Mouse (Mus musculus) kidney, adult 8-10 months (tissue): Measurements from ENCODE around the gene Gga2.
A peak's percentile ranks its signal among the peaks of the same experiment; 100 is the strongest.

Experiments
- DNase-seq, 2 experiments: peaks; one replicate each; pipeline ENCODE4 v3.0.0; 2022

Gene Gga2

DNA sequence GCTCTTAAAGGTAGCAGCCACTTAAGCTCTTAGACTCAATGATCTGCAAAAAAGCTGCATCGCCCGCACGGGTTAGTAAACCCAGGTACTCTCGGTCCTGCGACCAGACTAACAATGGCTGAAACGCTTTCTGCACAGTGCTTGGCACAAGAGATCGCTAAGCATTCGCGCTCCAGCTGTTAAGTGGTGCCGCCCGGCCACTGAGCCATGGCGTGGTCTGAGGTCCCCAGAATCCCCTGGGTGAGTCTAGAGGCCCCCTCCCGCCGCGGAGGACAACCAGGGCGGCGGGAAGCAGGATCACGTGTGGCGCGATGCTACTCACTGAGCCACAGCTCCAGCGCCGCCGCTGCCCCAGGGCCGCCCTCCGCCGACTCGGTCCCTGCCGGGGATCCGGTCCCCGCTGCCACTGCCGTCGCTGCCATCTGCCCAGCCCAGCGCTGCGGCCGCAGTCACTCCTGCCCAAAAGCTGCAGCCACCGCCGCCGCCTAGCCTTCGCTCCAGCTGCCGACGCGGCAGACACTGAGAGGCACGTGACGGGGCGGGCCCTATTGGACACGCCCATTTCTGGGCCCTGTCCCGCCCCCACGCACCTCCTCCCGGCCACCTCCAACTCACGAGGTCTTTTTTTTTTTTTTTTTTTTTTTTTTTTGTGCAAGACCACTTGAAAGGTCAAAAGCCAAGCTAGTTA lies at the start of gene Gga2:
Gga2 (minus strand) TSS at position 556 of the 688 bp plus-strand sequence.
- peak; percentile 92 for DNase-seq

DNA sequence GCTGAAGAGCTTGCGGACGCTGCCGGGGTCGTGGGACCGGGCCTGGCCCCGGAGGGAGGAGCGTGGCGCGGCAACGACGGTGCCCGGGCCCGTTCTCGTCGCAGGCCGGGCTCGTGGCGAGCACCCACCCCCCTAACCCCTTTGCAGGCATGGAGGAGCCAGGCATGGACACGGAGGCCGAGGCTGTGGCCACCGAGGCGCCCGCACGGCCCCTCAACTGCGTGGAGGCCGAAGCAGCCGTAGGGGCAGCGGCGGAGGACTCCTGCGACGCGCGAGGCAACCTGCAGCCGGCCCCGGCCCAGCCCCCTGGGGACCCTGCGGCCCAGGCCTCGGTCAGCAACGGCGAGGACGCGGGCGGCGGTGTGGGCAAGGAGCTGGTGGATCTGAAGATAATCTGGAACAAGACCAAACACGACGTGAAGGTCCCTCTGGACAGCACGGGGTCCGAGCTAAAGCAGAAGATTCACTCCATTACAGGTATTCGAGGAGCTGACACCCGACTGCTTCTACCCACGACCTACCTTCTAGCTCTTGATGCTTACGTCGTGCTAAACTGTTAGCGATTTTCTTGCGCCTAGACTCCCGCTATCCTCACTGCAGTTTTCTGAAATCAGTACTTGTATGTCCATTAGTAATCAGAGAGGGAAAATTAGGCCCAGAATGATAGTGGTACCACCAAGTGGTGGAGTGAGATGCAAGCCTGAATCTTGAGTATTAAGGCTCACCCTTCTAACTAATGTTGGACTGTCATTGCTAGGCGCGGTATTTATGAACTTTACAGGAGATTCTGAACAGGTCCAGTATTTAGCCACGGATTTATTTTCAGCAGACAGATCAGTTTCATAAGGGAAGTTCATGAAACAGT lies 46.7 kb upstream of the Gga2 start:
- peak; percentile 9 to 20 for DNase-seq

DNA sequence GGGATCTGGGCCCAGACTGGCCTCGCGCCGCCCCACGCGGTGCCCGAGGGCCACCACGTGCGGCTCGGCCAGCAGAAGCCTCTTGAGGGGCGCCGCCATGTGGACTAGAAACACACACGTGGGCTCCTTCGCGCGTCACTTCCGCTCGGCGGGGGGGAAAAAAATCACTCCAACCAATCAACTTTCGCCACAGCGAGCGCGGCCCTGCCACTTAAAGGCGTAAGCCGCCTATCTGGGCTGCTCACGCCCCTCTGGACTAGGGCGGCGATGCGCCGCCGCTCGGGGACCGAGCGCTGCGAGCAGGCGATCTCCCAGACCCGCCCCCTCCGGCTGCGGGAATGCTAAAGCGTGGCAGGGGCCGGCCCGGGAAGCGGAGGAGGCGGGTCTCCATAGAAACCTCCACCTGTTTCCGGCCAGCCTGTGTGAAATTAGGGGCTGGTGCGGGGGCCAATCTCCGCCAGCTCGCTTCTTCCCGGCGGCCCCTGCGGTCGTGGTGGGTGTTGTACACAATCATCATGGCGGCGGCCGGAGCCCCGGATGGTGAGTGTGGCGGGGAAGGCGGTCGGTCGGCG lies 46.0 kb upstream of the Gga2 start, which contains the start of the genes Ubfd1 and Ears2:
Ubfd1 (plus strand) TSS at position 231 of the 572 bp plus-strand sequence.
Ears2 (minus strand) TSS at position 319 of the 572 bp plus-strand sequence.
- DNase-seq: peak; percentile 95 to 97

DNA sequence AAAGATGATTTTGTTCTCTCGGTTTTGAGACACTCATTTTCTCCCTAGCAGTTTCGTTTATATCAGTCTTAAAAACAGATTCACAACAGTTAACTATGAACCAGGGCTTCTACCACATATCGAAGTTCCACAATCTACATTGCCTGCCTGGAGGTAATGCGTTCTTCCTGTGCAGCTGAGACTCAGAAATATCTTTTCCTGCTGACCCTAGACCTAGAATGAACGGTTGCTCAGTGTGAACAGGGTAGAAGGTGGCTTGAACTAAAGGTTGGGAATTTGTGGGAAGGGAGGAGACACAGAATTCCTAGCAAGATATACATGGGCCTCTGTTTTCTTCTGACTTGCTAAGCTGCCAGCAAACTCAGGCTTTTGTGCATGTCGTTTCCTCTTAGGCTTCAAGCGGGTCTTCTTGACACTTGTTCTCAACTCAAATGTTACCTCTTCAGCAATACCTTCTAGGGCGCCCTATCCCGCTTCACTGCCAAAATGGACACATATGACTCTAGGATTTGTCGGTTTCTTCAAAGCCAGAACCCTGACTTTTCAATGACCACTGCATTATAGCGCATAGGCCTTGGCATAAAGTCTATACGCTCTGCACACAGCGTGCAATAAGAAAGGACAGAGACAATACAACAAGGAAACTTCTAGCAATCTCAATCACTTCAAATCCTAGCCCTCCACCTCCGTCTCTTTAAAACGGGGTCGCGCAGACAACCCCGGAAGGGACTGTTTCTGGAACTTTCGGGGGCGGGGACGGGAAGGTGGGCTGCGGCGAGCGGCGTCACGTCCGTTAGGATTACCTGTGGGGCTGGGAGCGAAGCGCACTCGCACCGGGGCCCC lies 45.3 kb upstream of the Gga2 start:
- DNase-seq: no peak

DNA sequence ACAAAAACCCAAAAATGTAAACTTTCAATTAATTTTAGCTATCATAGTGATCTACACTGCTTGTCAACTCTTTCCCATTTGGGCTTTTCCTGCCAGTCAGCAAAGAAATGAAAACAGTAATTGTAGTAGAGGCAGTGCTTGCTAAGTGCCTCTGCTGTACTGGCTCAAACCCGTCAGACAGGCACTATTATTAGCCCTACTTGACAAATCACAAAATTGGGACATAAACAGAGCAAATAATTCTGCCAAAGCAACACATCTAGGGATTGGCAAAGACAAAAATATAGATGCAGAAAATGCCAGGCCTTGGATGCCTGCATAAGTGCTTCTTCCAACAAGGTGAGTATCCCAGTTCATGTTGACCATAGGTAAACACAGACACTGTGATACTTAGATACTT lies 44.6 kb upstream of the Gga2 start:
- DNase-seq: no peak

DNA sequence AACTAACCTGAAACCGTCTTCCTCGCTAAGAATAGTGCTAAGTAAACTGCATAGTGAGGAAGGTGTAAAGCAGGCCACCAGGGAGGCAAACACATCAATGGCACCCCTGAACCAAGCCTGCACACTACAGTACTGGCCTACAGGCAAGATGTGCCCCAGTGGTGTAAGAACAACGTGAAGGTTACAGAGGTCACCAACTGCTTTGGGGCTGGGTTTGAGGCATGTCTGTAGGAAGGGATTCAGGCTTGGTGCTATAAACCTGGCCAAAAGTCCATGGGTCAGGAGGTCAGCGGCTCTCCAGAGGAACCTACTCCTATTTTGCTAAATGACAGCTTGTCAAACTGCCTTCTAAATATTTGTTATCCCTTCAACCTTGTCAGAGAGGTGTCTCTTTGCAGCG lies 35.6 kb upstream of the Gga2 start:
- DNase-seq: no peak

DNA sequence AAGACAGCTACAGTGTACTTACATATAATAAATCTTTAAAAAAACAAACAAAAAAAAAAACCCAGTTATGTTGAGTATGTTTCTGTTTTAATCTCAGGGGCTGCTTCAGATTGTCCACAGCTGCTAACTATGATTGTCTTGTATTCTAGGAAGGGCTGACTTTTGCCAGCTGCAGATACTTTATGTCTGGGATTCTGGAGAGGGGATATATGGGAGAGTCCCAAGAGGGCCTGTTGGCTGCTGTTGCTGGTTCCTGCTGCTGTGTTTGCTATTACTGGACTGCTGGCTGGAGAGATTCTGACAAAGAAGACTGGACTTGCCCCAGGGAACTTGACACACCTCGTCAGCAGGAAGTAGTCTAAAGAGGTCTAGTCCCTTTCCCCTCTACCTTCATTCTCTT lies 29.8 kb upstream of the Gga2 start:
- DNase-seq: no peak

DNA sequence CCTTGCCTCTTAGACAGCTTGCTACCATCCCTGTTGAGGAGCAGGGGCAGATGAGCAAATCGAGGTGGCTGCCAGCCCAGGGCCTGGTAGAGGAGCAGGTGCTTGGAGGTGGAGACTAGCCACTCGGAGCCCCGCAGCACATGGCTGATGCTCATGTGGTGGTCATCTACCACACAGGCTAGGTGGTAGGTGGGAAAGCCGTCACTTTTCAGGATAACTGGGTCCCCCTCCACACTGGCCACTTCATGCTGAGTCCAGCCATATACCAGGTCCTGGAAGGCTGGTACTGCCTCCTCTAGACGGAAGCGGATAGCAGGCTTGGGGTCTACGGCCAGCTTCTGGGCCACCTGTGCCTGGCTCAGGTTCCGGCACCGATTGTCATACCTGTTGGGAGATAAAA lies 27.2 kb upstream of the Gga2 start:
- no peak for DNase-seq

DNA sequence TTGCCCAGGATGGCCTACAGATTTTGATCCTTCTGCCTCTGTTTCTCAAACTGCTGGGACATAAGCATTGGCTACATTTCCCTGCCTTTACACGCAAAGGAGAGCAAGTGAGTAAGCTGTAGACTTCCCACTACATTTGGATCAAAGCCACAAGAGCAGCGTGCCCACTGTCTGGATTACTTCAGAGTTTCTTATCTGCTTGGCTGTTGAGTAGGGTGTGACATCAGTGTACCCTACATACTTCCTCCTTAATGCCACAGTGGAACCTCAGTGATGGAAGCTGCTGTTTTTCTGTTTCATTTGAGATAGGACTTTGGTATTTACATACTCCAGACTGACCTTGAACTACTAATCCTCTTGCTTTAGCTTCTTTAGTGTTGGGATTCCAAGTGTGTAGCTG lies 25.8 kb upstream of the Gga2 start:
- DNase-seq: no peak

DNA sequence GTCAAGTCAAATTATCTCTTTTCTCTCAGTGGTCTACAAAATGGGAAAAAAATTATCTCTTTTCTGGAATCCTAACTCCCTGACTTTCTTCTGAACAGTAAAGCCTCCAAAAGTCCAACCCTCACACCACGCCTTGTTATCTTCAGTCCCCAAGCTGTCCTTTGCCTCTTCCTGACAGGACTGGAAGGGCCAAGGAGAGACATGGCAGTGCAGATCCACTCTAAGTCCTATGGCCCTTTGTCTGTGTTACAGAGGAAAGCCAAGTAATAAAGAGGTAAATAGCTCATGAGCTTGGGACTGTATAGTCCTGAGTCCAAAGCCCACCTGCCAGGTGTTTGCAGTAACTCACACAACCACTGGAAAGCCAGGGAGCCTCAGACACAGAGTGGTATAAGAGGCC lies 24.7 kb upstream of the Gga2 start:
- no peak for DNase-seq

DNA sequence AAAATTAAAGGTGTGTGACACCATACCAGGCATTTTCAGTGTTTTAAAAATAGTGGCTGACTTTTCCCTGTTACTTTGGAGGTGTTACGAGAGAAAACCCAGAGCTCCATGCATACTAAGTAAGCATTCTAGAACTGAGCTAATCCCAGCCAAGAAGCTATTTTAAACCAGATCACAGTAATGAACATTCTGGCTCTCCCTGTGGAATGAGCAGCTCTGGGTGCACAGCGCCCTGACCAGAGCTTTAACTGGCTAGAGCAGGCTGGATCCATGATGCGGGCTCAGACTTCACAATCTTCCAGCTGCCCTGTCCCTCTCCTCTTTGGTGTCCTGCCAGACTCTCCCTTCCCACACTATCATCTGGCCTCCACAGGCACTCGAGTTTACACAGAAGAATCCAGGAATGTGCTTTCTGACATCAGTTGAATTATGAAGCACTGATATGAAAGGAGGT lies 24.2 kb upstream of the Gga2 start:
- peak; percentile 19 to 41 for DNase-seq

DNA sequence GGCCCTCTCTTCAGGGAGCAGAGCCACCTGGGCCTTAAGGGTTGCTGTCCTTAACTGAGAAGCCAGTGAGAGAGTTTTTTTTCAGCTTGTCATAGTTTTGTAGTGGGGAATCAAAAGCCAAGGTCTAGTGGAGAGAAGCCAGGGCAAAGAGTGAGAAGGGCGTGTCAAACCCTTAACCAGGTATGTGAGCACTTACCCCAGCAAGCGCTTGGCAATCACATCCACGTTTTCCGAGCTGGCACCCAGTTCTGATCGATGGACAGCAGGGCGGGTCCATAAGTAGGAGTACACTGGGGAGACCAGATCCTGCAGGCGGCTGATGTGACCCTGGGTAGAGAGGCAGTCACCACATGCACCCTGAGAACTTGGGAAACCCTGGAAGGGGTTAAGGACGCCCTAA lies 23.1 kb upstream of the Gga2 start:
- DNase-seq: peak in 1 of 2 experiments; percentile 27

DNA sequence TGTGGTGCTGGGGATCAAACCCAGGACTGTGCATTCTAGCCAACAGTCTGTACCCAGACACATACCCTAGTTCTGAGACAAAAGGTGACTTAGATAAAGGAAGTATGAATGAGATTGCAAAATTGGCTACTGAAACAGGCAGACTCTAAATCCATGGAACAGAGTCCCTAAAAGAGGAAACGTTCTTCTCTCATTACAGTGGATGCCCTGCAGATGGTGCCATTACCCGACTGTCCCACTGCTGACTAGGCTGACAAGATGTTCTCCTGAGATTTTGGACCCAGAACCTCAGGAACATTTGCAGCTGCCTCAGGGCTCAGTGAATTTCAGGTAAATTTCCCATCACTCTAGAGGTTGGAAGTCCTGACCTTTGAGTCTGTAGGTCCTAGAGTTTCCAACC lies 13.3 kb upstream of the Gga2 start:
- no peak for DNase-seq

DNA sequence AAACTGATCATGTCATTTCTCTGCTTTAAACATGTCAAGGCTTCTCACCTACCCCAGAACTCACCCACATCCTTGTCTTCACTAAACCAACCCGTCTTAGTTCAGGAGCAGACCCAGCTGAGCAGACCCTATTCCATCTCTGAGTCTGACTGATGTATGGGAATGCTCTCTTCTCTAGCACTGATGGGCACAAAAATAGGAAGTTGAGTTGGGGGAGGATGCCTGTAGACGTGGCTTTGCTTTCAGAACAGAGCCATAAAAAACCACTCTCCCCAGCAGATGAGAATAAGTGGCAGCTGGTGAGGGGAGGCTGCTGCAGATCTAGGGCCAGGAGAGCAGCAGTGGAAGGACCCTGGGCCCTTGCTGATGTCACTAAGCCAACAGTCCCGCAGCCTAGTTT lies 12.3 kb upstream of the Gga2 start:
- no peak for DNase-seq

DNA sequence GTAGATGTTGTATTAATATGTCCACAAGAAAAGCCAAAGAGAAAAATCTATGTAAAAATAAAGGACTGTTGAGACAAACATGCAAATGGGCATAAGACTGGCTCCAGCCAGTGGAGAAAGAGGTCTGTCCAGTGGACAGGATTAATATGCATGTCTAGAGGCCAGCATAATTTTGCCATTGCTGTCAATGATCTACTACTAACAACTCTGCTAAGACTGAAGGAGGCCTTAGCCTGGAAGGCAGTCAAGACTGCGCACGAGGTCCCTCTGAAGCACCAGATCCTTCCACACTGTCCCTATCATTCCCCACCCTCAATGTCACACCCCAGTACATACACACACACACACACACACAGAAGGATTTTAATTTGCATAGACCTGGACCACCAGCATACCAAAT lies 1.1 kb upstream of the Gga2 start:
- peak; percentile 46 to 82 for DNase-seq

DNA sequence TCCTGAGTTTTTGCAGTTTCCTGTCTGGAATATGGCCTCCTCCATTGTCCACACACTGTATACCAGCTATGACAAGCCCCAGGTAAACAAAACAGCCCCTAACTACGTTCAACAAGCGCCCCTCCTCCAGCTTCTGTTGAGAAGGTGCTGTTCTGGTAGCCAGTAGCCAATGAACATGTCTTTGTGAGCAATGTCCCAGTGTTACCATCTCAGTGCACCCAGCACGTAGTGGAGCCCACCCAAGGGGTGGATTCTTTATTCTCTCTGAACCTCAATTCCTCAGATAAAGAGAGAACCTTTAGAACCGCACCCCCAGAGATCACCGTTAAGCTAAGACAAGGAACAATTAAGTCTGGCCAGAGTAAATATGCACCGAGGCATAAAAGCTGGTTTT lies 752 bp downstream of the Gga2 start:
- no peak for DNase-seq

DNA sequence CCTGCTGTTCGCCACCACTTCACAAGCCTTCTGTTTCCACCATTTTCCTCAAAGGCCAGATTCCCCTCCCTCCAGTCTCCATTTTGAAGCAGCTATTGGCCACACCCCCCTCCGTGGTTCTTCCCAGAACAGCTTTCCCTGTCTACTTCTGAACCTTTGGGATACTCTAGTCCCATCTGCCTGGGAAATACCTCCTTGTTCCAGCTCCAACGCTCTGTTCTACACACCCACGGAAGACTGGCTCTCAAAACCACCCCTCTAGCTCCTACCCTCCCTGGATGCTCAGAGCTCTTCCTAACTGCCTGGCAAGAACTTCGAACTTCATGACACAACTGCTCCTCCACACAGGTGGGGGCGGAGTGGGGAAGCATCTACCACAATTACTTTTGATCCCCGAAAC lies 2.0 kb downstream of the Gga2 start:
- no peak for DNase-seq

DNA sequence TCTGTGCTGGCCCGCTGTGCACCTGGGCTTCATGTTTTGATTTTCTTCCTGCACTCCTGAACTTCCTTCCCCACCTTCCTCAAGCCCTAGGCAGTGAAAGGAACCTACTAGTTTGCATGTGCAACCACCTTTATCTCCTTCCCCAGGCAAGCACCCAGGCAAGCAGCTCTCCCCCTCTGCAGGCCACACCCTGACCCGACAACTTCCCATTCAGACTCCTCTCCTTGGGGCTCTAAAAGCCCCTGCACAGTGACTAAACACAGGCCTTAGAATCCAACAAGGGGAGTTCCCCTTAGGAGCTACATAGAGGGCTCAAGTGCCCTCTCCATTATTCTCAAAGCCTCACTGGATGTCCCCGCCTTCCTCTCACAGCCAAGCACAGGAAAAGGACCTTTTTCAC lies 2.8 kb downstream of the Gga2 start:
- DNase-seq: no peak

DNA sequence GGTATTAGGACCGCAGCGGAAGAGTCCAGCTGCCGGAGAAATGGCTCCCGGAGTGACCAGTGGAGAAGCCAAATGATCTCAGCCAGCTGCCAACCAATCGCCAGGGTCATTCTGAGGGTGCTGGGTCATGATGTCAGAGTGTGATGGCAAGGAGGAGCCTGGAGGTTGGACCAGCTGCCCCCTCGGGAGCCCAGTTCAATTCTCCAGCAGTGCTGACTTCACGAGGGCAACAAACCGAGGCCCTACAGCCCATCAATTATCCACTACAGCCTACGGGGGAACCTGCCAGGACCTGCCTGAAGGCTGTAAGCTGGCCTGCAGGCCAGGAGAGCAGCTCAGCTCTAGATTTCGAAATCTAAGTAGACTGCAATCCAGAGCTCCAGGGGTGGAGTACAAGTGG lies 5.3 kb downstream of the Gga2 start:
- peak; percentile 61 to 68 for DNase-seq

DNA sequence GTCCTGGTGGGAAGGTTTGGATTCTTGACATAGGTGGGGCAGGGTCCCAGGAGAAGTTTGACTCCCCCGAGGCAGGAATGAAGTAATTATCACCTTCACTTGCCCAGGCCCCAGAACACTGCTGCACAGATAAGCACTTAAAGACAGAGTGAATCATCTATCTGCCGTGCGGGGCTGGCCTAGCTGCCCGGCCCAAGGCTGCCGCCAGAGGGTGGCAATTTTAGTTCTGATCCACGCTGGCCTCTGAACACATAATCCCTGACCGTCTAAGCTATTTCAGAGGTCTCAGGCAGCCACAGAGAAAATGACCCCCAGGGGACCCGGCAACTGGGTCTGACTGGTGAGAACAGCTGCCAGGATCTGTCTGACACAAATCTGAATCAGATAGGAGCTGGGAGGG lies 5.9 kb downstream of the Gga2 start:
- peak in 1 of 2 experiments; percentile 40 for DNase-seq

DNA sequence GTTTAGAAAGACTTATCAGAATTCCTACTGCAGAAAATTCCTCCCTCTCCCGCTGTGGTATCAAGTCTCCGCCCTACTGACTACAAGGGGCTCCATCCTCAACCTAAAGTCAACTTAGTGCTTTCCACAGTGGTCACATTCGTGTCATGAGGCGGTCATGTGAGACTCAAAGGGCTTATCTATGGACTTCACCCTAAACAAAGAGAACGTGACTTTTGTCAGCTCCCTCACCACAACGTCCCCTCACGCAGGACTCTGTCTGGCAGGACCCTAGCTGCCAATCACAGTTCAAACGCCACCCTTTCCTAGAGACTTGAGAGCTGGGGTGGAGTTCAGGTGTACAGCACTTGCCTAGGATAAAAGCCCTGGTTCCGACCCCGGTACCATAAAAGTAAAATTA lies 8.1 kb downstream of the Gga2 start:
- no peak for DNase-seq

DNA sequence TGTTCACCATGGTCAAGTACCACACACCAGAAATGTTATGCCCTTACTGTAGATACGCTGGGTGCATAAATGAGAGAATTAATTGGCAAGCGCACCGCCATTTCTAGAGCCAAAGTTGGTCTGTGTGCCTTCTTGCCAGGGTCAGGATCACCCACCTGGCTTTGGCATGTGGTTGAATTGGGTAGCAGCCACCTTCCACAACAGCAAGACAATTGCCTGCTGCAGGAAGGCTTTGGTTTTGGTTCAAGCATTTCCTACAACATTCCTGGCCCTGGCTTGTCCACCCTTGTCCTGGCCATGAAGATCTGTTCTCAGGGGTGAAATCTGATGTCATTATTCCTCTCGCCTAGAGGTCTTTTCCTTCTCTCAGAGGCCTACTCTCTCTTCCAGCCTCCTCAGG lies 8.7 kb downstream of the Gga2 start:
- no peak for DNase-seq

DNA sequence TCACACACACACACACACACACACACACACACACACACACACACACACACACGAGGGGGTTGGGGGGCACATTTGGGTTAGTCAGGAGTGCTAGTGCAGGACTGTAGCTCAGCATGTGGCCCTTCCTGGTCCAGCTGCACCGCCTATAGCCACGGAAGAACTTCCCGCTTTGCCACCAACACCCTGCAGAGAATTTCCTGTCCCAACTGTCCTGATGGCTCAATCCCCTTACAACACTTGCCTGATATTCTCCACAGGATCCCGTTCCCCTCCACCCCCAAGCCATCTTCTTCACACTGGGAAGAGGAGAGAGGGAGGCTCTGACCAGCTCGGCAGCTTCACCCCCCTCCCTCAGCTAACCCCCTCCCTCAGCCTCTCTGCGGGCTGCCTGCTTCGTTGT lies 20.6 kb downstream of the Gga2 start:
- no peak for DNase-seq
